Mouse (Mus musculus): ENCODE measurements around the gene Tymp.
A peak's percentile ranks its signal among the peaks of the same experiment; 100 is the strongest.

The Tymp gene

DNA sequence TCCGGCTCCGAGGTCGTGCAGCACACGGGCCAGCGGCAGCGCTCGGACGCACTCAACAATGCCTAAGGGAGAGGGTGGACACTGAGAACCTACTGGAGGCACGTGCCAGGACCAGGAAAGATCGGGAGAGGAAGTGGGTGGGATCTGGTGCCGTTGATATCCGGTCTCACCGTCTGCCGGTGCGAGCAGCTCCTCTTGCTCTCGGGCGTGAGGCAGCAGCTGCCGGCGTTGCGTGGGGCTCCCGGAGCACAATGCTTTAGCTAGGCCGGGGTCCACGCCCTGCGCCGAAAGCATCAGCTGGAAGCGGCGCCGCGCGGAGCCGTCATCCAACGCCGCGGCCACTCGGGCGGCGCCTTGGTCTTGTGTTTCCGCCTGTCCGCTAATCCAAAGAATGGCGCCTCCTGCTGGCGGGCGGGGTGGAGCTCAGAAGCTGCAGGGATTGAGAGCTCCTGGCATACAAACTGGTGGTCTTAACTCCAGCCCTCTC, 3.0 kb downstream of the Tymp start, which contains the start of gene Sco2:
Gene Sco2, minus strand, starts transcription at position 85 of the 487 bp plus-strand sequence.
- peak; percentile 87 to 90 for DNase-seq (ENCODE audit: low spot score in 2 of 2)

DNA sequence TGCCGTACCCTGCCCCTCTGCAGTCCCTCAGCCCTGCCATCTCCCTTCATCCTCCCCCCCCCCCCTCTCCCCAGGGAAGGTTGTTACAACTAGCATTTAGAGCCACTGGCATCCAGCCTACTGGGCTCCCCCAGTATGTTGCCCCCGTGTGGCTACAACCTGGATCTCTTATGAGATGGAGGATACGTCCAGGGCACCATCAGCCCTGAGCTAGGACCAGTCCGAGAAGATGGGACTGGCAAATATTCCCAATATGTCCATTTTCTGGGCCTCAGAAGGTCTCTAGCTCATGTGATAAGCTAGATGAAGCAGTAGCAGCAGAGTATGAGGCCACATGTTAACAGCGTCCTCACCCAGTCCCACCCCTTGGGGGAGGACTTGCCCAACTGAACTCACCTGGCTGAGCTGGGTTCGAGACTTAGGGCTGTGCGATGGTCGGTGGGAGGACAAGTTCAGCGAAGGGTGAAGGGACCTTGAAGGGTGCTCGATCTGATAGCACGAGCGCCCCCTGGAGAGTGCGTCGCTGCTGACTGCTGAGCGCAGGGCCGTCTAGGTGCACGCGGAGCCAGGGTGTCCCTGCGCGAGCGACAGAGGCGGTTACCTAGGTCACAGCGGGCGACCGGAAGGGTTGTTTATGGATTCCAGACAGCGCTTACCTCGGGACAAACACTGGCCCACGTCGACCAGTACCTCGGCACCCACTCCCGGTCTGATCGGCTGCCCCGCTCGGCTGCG, 3.6 kb downstream of the Tymp start:
- peak; percentile 77 to 81 for DNase-seq (ENCODE audit: low spot score in 2 of 2)

DNA sequence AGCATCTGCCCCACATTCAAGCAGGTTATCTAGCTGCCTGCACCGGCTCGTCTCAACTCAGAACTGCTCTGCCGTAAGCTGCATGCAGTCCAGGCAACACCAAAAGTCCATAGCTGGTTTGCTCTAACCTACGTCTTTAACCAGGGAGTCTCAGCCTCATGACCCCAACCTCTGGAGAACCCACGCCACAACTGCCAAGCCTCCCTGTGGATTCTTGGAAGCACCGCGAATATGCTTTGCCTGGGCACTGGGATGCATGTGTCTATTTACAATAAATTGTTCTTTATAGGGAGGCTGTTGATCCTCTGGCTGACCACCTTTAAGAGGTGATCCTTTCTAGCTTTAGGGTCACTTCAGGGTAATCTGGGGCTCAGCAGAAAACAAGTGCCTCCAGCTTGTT, 4.3 kb downstream of the Tymp start:
- no peak for DNase-seq (ENCODE audit: low spot score in 2 of 2)

DNA sequence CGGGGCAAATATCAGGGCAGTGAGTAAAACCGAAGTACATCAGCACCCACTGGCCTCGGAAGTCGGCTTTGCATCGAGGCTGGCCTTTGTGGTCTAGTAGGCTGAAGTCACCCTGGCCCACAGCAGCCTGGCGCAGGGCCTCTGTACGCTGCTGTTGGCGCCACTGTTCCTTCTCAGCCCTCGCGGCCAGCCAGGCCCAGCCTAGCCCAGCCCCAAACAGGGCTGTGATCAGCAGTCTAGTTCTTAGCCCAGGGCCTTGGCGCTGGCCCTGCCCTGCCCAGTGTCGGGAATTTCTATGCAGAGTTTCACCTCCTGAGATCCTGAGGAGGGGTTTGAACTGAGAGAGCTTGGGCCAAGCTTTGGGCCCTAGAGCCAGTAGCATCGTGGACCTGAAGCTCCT, 4.8 kb downstream of the Tymp start:
- no peak for DNase-seq (ENCODE audit: low spot score in 2 of 2)

DNA sequence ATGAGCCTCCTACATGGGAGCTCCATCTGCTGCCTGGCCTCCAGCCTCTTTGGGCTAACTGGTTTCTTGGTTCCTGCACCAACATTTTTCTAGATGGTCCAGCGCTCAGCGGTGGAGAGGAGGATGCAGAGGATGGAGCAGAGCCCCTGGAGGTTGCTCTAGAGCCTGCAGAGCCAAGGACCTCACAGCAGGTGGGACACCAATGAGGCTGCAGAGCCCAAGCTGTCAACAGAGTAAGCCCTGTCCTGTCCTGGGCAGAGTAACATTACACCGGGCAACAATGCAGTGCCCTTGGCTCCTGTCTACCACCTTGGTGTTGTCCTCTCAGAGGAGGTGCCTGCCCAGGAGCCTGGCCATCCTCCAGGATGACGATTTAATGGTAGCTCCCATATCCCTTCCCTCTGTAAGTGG, 11.7 kb downstream of the Tymp start:
- no peak for DNase-seq (ENCODE audit: low spot score in 2 of 2)

DNA sequence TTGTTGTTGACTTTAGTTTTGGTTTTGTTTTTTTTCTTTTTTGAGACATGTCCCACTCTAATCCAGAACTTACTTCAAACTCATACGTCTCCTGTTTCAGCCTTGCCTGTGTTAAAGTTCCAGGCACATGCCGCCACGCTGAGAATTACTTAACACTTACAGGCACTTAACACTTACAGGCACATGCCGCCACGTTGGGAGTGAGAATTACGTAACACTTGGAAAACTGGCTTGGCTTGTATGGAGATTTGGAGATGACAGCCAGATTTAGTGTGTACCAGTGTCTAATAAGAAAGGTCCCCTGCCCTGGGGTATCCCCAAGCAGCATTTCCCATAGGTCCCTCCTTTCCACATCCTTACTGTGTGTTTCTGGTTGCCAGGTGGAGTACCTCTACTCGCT, 13.8 kb downstream of the Tymp start:
- DNase-seq (ENCODE audit: low spot score in 2 of 2), result no peak

DNA sequence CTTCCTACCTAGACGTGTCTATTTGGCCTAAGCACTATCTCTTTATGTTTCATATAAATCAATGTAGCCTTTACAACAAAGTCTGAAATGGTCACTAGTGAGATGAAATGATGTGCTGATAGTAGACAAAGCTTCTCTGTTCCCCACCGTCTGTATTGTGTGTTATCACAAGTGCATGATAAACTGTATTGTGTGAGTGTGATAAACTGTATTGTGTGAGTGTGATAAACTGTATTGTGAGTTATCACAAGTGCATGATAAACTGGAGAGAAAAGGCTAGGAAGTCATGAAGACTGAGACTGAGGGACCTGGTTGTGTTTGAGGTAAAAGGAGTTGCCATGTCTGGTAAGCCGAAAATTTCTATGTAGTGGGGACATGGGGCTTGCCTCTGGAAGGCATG, 18.1 kb downstream of the Tymp start:
- DNase-seq (ENCODE audit: low spot score in 2 of 2), result no peak

DNA sequence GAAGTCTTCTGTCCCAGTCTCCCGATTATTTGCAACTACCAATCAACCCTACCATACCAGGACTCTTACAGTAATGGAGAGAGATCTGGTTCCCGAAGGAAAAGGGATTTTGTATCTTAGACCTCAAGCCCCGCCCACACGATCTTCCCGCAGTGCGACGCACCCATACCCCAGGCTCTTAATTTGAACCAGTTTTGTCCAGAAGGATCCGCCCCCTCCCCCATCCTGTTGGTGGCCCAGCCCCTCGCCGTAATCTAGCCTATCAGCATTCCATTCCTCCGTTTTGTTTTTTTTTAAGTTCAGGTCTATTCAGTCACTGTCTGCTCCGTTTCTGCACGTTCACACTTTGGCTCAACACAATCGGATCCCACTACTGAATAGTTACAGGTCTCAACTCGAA, 20.5 kb downstream of the Tymp start:
- peak; percentile 71 to 79 for DNase-seq (ENCODE audit: low spot score in 2 of 2)

DNA sequence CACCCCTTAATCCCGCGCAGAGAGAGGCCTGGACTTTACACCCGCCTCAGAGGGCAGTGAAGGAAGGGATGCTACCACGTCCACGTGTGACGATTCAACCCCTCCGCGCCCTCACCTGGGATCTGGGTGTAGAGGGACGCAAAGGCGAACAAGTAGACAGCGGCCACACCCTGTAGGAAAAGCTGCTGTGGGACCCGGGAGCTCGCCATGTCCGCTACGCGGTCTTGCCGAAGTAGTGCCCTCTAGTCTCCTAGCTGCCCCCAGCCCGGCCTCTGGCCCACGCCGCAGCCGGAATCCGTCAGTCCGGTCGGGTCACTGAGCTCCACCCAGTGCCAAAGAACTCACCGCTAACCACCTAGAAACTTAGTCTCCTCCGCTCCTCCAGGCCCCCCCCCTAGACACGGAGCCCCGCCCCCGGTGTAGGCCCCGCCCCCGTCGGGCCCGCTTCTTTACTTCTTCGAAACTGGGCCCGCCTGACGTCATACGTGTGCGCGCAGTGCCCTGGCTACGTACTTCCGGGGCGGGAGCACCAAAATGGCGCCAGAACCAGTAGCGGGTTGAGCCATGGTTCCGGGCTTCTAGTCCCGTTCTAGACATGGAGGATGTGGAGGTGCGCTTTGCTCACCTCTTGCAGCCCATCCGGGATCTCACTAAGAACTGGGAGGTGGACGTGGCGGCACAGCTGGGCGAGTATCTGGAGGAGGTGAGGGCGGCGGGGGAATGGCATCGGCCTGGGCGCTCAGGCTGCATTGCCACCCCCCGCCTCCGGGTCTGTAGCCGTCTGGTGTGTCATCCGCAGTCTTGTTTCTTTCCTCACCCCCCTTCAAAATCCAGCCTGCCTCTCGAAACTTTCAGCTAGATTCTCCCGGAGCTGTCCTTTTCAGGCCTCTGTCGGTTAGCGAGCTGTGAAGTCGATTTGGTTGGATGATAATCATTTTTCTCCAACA, 21.3 kb downstream of the Tymp start, which contains the start of the genes Lmf2 and Ncaph2:
Gene Lmf2, minus strand, starts transcription at position 419 of the 947 bp plus-strand sequence.
Gene Ncaph2, plus strand, starts transcription at position 479 of the 947 bp plus-strand sequence.
- DNase-seq (ENCODE audit: low spot score in 2 of 2), result peak; percentile 89 to 93

DNA sequence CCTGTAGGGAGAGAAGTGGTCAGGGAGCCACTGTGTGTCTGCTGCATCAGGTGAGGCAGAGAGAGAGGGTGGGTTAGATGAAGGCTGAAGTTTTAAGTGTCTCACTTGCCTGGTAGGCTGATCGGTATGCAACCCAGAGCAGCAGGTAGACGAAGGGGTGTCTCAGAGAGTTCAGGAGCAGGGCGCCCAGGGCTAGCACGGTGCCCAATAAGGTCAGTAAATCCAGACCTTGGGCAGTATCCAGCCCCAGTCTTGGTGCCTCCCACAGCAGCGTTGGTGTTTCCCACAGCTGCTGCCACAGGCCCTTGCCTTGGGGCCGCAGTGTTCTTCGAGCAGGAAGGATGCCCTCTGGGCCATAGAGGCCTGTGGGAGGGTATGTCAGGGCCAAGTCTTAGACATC, 22.4 kb downstream of the Tymp start:
- no peak for DNase-seq (ENCODE audit: low spot score in 2 of 2)

DNA sequence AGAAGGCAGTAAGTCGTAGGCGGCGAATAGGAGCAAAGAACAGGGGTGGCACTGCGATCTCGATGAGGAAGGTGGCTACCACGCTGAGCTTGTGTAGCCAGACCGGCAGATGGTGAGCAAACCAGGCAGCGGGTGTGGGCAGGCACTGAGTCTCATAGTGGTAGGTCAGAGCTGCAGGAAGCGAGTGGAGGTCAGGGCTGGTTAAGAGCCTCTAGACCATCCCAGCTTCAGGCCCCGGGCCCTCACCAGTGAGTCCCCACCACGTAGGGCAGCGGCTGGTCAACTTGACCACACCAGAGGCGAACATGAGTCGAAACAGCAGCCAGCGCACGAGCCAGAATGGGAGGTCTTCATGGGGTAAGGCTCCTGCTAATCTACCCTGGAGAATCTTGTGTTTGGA, 23.0 kb downstream of the Tymp start:
- no peak for DNase-seq (ENCODE audit: low spot score in 2 of 2)

DNA sequence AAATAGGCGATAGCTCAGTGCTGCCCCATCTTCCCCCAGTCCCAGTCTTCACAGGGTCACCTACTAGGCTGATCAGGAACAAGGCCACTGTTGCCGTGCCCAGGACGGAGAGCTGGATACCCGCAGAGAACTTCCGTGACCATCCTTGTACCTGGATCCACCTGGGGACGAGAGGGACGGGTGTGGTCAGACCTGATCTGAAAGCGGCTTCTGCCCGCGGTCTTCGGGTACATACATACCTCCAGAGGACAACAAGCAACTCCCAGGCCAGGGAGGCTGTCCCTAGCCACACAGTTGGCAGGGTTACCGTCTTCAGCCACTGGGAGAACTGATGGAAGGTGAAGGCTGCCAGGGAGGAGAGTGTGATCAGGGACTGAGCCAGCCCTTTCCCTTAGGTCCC, 24.0 kb downstream of the Tymp start:
- DNase-seq (ENCODE audit: low spot score in 2 of 2), result no peak

DNA sequence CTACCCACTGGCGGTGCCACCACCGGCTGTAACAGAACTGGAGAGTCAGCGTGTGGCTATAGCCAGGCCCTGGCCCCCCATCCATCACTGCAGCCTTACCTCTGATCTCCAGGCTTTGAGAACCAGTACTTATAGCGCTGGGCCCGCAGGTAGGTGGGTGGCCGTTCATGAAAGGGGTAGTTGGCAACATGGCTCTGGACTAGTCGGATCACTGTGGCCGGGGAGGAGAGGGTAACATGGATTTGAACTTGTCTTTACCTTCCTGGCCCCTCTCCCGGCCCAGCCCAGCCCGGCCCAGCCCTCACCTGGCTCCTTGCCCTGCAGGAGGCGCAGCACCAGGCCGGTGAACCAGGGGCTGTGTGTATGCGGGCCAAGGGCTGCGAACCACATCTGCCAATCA, 24.8 kb downstream of the Tymp start:
- no peak for DNase-seq (ENCODE audit: low spot score in 2 of 2)

DNA sequence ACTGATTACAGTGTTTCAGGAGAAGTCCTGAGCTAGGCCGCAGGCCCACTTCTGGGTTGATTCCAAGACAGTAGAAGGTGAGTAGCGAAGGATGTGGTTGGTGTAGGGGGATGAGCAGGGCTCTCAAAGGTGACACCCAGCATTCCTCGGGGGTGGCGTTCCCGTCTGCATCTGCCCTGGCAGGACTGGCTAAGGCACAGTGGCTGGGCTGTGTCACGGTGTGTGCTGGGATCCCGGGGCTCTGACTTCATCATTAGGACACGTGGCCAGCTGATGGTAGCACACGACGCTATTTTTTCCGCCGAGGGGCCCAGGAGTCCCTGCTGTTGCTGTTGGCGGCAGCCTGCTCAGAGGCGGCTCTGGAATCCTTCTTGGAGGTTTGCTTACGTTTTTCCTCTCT, 25.5 kb downstream of the Tymp start:
- no peak for DNase-seq (ENCODE audit: low spot score in 2 of 2)

DNA sequence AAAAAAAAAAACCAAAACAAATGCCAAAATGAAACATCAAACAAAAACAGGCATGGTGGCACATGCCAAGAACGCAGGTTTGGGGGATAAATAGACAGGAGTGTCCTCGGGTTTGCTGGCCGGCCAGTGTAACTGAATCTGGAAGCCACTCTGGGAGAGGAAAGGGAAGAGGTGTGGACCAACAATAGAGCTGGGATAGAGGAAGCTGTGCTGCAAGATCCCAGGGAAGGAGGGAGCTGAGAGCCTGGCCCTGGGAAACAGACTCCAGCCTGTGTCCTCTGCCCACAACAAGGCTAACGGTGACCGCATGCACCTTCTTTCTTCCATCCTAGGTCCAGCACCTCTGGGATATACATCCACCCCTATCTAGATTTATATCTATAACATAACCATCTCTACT, 26.4 kb downstream of the Tymp start:
- DNase-seq (ENCODE audit: low spot score in 2 of 2), result no peak

DNA sequence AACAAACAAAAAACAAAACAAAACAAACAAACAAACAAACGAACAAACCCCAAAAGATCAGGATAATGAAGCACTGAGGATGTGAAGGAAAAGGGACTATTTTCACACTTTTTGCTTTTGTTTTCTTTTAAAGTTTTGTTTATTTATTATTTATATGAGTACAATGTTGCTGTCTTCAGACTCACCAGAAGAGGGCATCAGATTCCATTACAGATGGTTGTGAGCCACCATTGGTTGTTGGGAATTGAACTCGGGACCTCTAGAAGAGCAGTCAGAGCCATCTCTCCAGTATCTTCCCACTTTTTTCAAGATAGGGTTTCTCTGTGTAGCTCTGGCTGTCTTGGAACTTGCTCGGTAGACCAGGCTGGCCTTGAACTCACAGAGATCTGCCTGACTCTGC, 33.5 kb downstream of the Tymp start:
- DNase-seq (ENCODE audit: low spot score in 2 of 2), result no peak

DNA sequence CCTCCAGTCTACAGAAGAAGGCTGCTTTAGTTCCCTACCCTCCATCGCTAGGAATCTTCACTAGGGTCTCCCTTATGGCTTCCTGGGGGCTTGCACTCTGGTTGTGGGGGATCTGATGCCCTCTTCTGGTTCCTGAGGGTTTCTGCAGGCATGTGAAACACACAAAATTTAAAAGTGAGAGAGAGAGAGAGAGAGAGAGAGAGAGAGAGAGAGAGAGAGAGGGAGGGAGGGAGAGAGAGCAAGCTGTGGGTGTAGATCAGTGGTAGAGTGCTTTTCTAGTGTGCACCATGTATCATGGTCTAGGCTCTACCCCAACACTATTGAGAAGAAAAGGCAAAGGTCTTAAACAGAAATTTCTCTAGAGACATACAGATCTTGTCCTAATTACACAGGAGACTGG, 35.2 kb downstream of the Tymp start:
- no peak for DNase-seq (ENCODE audit: low spot score in 2 of 2)

DNA sequence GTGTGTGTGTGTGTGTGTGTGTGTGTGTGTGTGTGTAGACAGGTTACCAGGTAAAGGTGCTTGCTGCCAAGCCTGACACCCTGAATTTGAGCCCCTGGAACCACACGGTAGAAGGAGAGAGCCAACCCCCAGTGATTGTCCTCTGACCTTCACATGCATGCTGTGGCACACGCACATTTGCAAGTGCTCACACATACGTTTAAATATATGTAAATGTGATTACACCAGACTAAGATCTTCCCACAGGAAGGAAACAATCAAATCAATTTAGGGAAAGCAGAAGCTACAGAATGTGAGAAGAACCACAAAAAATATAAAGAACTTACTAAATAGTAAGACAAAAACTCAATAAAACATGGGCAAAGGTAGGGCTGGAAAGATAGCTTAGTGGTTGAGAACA, 36.7 kb downstream of the Tymp start:
- DNase-seq (ENCODE audit: low spot score in 2 of 2), result no peak

DNA sequence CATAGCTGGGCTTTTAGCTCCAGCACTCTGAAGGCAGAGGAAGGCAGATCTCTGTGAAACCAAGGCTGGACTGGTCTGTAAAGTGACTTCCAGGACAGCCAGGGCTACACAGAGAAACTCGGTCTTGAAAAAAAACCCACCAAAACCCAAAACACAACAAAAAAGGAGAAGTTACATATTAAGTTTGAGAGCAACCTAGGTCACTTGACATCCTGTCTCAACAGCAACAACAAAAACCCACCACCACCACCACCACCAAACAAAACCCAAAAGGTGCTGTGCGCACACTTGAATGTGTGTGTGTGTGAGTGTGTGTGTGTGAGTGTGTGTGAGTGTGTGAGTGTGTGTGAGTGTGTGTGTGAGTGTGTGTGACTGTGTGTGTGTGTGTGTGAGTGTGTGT, 37.1 kb downstream of the Tymp start:
- no peak for DNase-seq (ENCODE audit: low spot score in 2 of 2)

DNA sequence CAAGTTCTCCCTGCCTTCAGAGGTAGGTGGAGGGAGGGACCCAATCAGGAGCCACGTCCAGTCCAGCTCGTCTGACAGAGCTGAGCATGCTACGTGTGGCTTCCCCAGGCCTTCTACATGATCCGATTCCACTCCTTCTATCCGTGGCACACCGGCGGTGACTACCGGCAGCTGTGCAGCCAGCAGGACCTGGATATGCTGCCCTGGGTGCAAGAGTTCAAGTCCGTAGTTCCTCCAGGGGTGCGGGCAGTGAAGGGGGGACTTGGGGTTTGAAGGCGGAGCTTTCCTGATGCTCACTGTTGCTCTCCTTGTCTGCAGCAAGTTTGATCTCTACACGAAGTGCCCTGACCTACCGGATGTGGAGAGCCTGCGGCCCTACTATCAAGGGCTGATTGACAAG, 40.4 kb downstream of the Tymp start:
- DNase-seq (ENCODE audit: low spot score in 2 of 2), result no peak

DNA sequence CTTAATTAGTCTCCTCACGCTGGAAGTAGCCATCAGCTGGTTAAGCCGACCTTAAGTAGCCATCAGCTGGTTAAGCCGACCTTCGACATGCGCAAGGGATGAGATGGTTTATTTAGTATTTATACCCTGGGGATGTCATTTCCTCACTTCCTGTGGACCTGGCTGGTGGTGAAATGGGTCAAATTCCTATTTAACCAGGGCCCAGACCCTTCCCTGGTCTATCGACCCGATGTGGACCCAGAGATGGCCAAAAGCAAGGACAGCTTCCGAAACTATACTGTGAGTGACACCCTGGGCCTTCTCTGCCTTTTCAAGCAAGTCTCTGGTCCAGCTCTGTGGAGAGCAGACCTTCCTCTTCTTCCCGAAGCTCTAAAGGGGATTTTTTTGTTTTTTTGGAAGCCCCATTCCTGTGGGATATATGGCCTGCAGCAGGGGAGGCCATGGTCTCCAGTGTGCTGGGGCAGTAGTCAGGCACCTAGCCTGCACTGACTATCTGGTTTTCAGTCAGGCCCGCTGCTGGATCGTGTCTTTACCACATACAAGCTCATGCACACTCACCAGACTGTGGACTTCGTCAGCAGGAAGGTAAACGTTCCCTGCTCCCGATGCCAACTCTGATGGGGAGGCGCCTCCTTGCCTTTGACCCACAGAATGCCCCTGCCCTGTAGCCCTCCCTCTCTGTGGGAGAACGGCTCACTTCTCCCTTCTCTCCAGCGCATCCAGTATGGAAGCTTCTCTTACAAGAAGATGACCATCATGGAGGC, 41.9 kb downstream of the Tymp start:
- DNase-seq (ENCODE audit: low spot score in 2 of 2), result no peak

DNA sequence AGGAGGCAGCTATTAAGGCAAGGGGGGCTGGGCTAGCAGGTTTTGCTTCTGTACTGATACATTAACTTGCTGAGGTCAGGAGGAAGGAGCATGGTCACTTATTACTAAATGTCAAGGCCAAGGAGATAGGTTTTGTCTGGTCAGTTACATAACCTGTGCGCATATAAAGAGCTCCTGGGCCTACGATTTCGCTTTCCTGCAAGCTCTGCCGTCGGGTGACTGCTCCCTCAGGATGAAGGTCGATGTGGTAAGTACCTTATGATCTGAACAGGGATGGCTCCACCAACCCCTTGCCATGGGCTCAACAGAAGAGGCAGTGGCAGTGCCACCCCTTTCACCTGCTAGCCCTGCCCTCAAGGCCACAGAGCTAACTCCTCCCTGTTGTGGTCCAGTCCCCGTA, 42.6 kb downstream of the Tymp start, which contains the start of gene Miox:
Gene Miox, plus strand, starts transcription at position 128 of the 400 bp plus-strand sequence.
- DNase-seq (ENCODE audit: low spot score in 2 of 2), result no peak

Measured in frontal cortex, postnatal 10 days (tissue).